Mouse (Mus musculus) embryo, embryonic 11 days (tissue): ENCODE data around the gene Brat1.
A peak's percentile ranks its signal among the peaks of the same experiment; 100 is the strongest.

Experiments used
- DNase-seq: peaks from one replicate; pipeline ENCODE4 v3.0.0-alpha.2; 2015

The Brat1 gene

DNA sequence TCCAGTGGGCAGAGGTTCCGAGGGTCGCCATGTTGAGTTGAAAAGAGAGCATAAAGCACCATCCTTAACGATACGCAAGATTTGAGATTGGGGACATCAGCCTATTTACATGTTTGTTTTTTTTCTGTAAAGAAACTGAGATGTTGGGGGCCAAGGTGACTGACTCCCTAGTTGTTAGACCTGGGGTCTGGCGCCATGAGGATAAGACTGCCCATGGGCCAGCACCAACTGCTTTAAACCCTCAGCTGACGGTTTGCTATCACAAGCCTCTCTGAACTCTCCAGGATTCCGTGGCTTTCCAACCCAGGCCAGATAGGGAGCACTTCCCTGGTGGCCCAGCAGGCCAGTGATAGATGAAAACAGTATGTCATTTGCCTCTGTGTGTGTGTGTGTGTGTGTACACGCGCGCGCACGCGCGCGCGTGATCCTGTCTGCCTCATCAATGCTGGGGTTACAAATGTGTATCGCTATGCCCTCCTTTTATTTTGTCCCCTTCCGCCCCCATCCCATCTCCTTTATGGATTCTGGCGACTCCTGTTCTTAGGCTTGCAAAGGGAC is 2.1 kb upstream of the Brat1 start:
- DNase-seq: peak; percentile 27

DNA sequence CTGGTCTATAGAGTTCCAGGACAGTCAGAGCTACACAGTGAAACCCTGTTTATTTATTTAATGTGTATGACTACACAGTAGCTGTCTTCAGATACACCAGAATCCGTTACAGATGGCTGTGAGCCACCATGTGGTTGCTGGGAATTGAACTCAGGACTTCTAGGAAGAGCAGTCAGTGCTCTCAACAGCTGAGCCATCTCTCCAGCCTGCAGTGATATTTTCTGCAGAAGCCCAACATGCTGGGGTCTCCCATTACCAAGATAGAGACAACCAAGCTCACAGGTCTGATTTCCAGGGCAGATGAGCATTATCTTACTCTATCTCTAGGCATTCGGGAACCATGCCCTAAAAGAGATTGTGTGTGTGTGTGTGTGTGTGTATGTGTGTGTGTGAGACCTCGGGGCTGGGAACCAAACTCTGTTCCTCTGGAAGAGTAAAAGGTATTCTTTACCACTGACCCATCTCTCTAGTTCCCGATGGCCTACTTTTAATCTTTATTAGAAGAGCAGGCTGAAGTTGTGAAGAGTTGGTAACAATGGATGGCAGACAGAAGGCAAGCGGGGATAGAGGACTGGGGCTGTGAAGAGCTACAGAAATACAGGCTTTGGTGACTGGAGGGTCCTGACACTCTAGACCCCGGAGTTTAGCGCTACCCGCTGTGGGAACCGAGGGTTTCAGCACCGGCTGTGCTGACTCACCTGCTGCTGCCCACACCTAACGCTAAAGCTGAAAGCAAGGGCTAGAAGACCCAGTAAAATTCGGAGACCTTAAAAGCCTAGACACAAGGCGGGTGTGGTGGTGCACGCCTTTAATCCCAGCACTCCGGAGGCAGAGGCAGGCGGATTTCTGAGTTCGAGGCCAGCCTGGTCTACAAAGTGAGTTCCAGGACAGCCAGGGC is 1.1 kb upstream of the Brat1 start:
- no peak for DNase-seq

DNA sequence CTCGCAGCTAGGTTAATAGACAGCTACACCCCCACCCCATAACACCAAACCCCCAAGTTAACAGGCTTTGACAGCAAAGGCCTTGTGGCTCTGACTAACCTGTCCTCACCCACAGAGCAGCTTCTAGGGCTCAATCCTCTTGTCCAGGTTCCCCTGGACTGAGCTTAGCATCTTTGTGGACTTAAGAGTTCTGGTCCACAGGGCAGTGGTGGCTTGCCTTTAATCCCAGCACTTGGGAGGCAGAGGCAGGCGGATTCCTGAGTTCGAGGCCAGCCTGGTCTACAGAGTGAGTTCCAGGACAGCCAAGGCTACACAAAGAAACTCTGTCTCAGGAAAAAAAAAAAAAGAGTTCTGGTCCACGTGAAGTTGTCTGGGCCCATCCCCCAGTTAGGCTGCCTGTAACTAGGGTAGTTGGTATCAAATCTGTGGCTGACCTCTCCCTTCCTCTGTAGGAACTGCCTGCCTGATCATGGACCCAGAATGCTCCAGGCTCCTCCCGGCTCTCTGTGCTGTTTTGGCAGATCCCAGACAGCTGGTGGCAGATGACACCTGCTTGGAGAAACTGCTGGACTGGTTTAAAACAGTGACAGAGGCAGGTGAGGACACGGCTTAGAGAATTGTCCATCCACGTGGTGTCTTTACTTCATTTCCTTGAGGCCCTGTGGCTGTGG is 825 bp downstream of the Brat1 start:
- DNase-seq: no peak

DNA sequence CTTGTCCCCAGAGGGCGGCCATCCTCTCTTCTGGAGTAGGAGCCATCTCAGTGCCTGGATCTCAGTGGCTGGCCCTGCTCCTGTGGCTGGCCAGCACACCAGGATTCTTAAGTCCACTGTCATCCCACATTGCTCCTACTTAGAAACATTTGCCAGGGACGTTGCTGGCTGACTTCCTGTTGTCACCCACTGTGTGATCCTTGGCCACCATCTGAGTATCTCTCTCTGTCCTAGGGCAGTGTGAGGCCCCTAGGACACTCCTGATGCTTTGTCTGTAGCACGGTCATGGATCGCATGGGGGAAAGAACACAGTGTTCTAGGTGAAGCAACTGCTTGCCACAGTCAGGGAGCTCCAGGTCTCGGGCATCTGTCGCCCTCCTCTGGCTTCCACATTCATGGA is 5.5 kb downstream of the Brat1 start:
- no peak for DNase-seq

DNA sequence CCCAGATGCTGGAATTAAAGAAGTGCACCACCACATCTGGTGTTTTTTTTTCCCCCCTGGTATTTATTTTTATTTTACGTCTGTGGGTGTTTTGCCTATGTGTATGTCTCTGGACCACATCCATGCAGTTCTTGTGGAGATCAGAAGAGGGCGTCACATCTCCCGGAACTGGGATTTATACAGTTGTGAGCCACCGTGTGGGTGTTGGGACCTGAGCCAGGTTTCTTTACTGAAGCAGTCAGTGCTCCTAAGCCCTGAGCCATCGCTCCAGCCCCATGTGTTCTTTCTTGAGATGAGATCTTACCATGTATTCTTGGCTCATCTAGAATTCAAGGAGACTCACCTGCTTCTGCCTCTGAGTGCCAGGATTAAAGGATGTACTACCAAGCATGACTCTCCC is 6.2 kb downstream of the Brat1 start:
- no peak for DNase-seq

DNA sequence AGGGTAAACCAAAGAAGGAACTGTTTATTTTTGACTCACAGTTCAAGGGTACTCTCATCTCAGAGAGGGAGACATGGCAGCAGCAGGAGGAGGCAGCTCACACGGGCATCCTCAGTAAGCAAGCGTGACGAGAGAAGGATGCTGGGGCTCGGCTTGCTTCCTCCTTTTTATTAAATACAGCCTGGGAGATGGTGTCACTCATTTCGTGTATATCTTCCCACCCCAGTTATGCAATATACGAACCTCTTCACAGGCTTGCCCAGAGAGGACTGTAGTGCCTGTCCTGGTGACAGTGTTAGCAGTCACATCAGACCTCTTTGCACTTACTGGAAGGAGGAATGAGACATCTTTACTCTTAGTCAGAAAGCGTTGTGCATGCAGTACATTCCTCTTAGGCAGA is 16.0 kb downstream of the Brat1 start:
- no peak for DNase-seq

DNA sequence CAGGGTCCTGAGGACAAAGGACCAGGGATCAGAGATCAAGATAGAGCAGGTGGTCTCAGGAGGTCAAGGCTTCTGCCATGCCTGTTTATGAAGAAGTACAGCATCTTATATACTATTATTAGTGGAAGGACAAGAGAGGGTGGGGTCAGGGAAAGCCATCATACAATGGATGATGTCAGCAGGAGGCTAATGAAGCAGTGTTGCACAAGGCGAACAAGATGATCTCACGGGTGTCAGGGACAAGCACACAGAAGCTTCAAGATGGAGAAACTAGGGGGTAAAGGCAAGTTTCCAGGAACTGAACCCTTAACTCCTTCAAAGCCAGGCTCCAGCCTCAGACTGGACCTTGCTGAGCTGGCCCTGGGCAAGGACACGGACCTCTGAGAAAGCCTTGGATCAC is 17.3 kb downstream of the Brat1 start:
- DNase-seq: no peak

DNA sequence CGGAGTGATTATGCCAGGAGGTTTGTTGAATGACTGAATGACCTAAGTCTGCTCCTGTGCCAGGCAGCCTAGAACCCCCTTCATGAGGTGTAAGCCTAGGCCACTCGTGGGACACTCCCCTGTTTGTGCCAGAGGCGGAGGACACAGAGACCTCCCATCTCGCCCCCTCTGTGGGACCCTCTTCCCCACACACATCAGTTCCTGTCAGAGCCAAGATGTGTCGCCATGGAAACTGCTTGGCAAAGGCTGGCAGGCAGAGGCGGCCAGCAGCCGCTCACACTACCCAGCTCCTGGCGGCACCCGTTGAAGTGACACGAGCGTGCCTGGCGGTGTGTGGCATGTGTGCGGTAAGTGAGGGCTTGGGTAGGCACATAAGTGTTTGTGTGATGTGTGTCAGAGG is 19.0 kb downstream of the Brat1 start, which contains the start of gene Amz1:
Gene Amz1, plus strand, starts transcription at position 306 of the 400 bp plus-strand sequence.
- no peak for DNase-seq

DNA sequence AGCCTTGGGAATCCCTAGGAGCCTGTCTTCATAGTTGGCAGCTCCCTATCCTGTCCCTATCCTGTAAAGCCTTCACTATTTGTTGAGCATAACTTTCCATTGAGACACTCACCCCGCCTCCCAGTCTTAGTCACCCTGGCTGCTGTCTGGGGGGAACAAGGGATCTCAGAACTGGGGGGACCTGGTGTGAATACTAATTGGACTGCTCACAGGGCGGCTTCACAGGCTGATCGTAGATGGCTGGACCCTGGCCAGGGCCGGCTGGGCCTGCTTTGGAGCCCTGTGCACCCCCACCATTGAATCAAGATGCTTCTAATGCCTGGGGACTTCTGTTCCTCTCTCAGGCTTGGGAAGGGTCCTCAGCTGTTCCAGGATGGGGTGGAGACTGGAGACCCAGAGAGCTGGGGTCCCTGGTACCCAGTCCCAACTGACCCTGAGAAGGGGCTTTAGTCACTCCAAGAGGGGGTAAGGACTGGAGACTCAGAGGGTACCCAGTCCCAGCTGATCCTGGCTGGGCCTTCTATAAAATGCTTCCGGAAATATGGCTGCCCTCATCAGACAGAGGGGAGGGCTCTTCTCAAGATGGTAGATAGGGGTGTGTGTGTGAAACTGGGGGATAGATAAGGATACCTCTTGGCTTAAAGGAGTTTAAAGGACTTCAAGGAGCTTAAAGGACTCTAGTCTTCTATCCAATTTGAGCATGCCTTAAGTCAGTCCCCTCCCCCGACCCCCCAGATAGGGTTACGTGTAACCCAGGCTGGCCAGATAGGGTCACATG is 21.4 kb downstream of the Brat1 start:
- DNase-seq: no peak

DNA sequence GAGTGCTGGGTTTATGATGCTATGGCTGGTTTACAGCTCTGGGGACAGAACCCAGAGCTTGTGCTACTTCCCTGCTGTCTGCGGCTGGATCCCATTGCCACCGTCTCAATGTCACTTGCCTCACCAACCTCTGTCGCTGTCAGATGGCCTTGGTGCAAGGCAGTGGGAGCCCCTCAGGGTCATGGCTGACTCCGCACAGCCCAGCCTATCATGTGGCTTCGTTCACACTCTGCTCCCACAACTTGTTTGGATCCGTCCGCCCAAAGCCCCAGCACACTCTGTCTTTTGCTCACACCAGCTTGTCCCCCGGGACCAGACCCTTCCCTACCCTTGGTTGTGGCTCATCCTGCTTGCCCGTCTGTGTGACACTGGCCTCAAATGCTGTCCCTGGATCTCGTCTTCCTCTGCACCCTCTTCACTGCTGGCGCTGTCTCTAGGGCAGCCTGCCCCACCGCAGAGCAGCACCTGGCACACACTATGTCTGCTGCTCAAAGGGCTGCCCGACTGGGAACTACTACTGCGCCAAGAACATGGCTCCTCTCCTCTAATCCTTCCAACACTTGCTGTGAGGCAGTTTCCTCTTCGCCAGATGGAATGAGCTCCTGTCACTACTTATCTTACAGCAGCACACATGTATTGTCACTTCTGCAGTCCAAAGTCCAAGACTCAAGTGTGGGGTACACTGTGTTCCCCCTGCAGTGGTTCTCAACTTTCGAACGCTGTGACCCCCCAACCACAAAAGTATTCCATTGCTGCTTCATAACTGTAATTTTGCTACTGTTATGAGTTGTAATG is 22.3 kb downstream of the Brat1 start:
- DNase-seq: no peak

DNA sequence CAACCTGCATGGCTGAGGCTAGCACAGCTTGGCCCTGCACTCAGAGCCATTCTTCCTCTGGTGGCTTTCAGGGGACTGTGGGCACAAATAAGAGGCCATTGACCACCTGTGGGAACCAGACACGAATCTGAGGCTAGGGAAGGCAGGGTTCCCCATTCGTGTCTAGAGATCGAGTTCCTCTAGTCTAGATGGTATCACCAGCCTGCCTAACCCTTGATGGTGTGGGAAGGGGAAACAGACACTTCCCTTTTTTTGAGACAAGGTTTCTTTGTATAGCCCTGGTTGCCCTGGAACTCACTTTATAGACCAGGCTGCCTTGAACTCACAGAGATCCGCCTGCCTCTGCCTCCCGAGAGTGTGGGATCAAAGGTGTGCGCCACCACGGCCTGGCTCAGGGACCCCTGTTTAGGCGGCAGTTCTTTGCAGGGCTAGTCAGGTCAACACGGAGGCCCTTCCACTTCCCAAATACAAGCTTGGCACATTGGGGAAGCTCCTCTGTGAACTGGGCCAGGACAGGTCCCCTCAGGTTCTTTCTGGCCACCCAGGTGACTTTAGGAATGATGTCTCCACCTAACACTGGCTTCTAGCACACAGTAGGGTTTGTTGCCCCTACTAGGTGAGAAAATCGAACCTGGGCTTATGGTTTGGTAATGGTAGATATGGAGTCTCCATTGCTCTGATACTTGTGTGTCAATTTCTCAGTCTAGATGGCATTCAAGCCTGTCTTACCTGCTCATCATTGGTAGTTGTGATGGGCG is 26.4 kb downstream of the Brat1 start:
- no peak for DNase-seq

DNA sequence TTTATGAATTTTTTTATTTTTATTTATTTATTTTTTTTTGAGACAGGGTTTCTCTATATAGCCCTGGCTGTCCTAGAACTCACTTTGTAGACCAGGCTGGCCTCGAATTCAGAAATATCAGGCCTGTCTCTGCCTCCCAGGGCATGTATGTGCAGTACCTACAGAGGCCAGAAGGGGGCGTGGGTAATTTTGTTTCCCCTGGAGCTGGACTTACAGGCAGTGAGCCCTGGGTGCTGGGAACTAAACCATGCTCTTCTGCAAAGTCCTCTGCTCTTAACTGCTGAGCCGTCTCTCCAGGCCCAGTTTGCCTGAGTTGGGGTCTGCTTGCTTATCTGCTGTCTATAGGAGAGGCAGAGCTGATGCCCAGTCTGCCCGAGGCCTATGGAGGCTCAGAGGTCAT is 27.4 kb downstream of the Brat1 start:
- no peak for DNase-seq

DNA sequence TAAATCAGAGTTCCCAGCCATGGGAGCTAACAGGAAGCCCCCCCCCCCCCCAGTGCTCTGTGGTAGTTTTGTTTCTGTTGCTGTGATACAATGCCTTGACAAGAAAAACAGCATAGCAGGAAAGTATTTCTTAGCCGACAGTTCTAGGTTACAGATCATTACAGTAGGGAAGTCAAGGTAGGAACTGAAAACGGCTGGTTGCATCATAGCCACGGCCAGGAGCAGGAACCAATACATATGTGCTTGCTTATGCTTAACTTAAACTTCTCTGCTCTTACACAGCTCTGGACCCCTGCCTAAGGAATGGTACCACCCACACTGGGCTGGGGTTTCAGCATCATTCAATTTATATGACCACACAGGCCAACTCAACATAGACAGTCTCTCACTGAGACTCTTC is 28.5 kb downstream of the Brat1 start:
- DNase-seq: no peak

DNA sequence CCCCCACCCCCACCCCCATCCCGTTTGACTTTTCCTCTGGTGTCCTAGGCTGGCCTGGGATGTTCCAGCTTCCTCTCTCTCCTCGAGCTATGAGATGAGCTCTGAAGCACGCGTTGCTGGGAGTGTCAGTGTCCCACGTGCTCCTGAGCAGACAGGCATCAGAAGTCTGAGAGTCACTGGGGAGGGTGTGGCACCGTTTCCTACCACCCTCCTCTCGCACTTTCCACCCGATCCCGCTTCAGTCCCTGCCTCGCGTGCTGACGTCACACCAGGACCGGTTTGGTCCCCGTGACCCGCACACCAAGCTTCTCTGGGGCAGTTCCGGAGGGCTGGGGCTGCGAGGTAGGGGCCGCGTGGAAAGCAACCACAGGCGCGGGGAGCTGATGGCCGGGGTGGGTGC is 30.5 kb downstream of the Brat1 start:
- DNase-seq: peak; percentile 47

DNA sequence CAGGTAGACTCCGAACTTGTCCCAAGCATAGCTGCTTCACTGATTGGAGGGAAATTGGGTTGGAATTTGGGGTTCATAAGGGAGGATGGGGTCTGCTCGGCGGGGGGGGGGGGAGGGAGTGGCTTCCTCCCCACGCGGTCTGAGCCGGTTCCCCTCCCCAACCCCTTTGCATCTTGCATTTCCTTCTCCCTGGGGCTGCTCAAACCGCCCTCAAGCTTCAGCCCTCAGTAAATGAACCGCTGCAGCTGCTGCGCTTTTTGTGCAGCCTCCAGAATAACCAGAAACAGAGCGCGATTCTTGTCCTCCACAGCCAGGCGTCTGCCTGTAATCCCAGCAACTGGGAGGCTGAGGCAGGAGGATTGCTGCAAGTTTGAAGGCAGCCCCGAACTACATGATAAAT is 31.4 kb downstream of the Brat1 start:
- peak; percentile 17 for DNase-seq

DNA sequence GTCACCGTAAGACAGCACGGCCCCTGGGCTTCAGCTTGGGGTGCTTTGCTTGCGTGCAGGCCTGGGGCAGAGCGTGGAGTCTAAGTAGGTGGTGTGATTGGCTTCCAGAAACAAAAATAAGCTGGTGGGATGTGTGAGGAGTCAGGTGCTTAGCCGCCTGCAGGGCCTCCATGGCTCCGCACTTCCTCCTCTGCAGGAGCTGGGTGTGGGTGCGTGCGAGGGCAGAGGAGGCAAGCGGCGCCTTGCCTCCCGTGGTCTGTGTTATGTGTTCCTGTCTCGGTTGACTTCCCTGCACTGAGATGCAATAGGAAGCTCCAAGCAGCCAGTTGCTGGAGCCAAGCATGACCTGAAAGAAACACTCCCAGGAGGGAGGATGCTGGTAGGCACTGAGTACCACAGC is 35.0 kb downstream of the Brat1 start:
- no peak for DNase-seq

DNA sequence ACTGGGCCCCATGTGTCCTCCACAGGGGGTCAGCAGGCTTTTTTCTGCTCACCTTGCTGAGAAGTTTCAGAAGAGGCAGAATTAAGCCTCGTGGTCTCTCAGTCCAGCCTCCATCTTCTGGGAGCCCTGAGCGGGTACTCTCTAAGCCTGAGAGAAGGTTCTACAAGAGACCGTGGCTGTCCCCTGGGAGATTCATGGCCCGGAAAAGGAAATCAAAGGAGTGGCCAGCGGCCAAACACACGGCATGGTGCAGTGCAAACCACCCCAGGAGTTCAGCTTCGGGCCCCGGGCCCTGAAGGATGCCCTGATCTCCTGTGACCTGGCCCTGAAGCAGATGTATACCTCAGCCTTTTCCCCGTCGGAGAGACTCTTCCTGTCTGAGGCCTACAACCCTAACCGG is 36.2 kb downstream of the Brat1 start:
- DNase-seq: no peak

DNA sequence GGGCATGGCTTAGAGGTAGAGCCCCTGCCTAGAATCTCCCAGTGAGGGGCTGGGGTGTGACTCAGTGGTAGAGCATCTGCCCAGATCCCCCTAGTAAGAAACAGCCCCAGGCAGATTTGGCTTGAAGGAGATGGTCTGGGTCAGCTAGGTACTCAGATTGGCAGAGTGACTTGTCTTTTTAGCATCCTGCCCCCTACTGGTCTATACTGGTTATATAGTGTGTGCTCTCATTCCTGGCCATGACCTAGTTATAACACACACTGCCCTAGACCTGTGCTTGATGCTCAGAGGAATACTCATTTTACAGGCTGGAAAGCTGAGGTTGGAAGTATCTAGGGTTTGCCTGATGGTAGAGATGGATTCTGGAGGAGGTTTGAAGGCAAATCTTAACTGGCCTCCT is 37.1 kb downstream of the Brat1 start:
- DNase-seq: peak; percentile 27

DNA sequence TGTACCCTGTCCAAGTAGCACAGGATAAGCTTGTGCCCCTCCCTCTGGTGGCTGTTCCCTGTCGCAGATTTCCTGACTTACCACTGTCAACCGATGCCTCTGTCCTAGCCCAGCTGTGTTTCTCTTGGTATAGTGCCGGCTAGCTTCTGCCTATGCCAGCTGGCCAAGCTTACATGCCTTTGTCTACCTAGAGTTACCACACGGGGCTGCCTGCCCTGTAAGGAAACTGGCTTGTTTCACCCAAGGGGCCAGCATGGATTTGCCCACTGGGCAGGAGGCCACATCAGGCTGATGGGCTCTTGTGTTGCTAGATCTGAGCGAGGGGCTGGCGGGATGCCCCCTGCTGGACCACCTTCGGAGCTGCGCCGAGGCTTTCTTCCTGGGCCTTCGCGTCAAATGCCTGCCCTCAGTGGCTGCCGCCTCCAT is 38.9 kb downstream of the Brat1 start:
- DNase-seq: peak; percentile 27

DNA sequence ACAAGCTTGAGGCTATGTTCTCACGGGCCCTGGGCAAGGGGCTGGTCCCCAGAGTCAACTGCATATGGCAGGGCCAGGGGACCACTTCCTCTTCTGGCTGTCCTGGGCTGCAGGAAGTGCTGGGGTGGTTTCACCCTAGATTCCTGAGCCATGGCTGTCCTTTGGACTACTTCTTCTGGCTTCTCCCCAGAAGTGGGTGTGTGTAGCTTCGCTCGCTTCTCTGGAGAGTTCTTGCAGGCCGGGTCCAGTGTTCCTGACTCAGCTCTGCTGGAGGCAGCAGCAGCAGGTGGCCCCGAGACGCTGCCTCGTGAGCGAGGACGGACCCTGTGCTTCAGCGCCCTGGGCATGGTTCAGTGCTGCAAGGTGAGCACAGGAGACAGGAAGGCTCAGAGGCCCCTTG is 43.6 kb downstream of the Brat1 start:
- DNase-seq: no peak

DNA sequence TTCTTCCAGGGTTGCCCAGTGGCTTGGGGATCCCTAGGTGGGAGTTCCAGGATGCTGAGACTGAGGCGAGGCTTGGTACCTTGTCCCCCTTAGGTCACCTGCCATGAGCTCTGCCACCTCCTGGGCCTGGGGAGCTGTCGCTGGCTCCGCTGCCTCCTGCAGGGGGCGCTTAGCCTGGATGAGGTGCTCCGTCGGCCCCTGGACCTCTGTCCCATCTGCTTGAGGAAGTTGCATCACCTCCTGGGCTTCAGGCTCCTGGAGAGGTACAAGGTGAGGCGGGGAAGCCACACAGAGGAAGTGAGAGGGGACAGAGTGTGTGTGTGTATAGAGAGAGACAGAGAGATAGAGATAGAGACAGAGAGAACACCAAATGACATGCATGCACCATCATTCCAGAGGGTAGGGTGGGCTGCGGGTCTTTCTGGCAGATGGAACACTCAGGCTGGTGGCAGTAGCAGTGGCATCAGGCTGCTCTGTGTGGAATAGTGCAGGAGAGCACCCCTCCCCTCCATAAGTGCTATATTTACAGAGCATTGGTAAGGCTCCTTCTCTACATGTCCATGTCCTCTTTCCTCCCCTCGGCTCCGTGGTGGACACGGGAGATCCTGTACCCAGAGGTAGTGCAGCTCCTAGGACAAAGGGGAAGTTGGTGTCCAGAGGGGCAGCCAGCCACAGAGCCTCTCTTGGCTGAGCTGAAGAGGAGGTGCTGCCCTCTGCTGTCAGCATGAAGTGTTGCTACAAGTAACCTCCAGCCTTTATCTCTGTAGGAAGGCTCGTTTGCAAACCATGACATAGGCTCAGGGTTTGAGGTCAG is 44.5 kb downstream of the Brat1 start:
- DNase-seq: peak; percentile 87
